Mouse (Mus musculus): ENCODE measurements around the gene Fcer1g.
"Not testable (repeated sequence)": the region's sequence is repeated elsewhere in the genome, so short reads cannot be mapped to it uniquely, and the experiment has no call there.

Fcer1g gene

GRCm38 (mm10) chr1:171263666-171264461, 29.7 kb upstream of the Fcer1g start:
- DNase-seq, result no peak

- peak; percentile 84 for DNase-seq
Measured at GRCm38 (mm10) chr1:171263185-171263611, 29.0 kb upstream of the Fcer1g start.

GRCm38 (mm10) chr1:171262594-171263130, 28.5 kb upstream of the Fcer1g start:
- peak; percentile 89 for DNase-seq

GRCm38 (mm10) chr1:171260316-171260715, 26.2 kb upstream of the Fcer1g start:
- no peak for DNase-seq

- DNase-seq, result no peak
Measured at GRCm38 (mm10) chr1:171258921-171259320, 24.8 kb upstream of the Fcer1g start.

GRCm38 (mm10) chr1:171257781-171258180, 23.6 kb upstream of the Fcer1g start:
- DNase-seq, result no peak

GRCm38 (mm10) chr1:171256937-171257548, 22.9 kb upstream of the Fcer1g start:
- DNase-seq, result peak; percentile 76

- DNase-seq, result peak; percentile 58
Measured at GRCm38 (mm10) chr1:171256095-171256818, 22.1 kb upstream of the Fcer1g start.

- DNase-seq, result no peak
Measured at GRCm38 (mm10) chr1:171252415-171252814, 18.2 kb upstream of the Fcer1g start.

- DNase-seq, result peak; percentile 63
Measured at GRCm38 (mm10) chr1:171251594-171252324, 17.6 kb upstream of the Fcer1g start.

GRCm38 (mm10) chr1:171250680-171251593, 16.8 kb upstream of the Fcer1g start, which contains the start of gene Ndufs2:
Gene Ndufs2 (minus strand): TSS chr1:171251388.
- no peak for DNase-seq

- peak; percentile 75 for DNase-seq
Measured at GRCm38 (mm10) chr1:171249913-171250600, 15.9 kb upstream of the Fcer1g start, which contains the start of gene Adamts4. Gene Adamts4 (plus strand): TSS chr1:171250421.

- peak; percentile 45 for DNase-seq
Measured at GRCm38 (mm10) chr1:171248386-171249226, 14.4 kb upstream of the Fcer1g start.

GRCm38 (mm10) chr1:171247916-171248315, 13.8 kb upstream of the Fcer1g start:
- DNase-seq, result no peak

GRCm38 (mm10) chr1:171247453-171247841, 13.3 kb upstream of the Fcer1g start:
- no peak for DNase-seq

- DNase-seq, result peak; percentile 98
Measured at GRCm38 (mm10) chr1:171246709-171247452, 12.7 kb upstream of the Fcer1g start.

- no peak for DNase-seq
Measured at GRCm38 (mm10) chr1:171245353-171245752, 11.2 kb upstream of the Fcer1g start.

- not testable (repeated sequence) for DNase-seq
Measured at GRCm38 (mm10) chr1:171241952-171242351, 7.8 kb upstream of the Fcer1g start.

- DNase-seq, result no peak
Measured at GRCm38 (mm10) chr1:171240911-171241310, 6.7 kb upstream of the Fcer1g start.

All from kidney, postnatal 14 days (tissue).